Mouse (Mus musculus): Measurements from ENCODE around the gene Kcnj14. TPM values are rescaled to one million over a fixed set of nuclear protein-coding genes. Genes with fewer than 3 reads are reported as not detected.

Gene Kcnj14
- total and polyA plus RNA-seq, 3 experiments: 0.39 to 1.3 TPM; not detected in 1

GRCm38 (mm10) chr7:45791756-45792490 lies 32.7 kb downstream of the Kcnj14 start:
- H3K27me3 ChIP-seq (ENCODE audit: control insufficient read depth in 1 of 2, insufficient read depth in 2 of 2, low read length in 2 of 2): peaks cover 0 to 1% of the 10 kb centered on the region in 2 experiments; a peak in 2 of 4 replicates

GRCm38 (mm10) chr7:45790721-45791120 lies 33.9 kb downstream of the Kcnj14 start:
- H3K9ac ChIP-seq (ENCODE audit: control insufficient read depth, low read depth, low read length, poor library complexity, severe bottlenecking): no peak overlapping the region
- H3K4me3 ChIP-seq (ENCODE audit: control insufficient read depth in 1 of 2, insufficient read depth in 1 of 2, low read depth in 2 of 2, low read length in 2 of 2): no peak overlapping the region
- no peaks in the 10 kb centered on the region for H3K79me2 ChIP-seq (ENCODE audit: control insufficient read depth, insufficient read depth, low read length, poor library complexity)
- H3K27ac ChIP-seq (ENCODE audit: control insufficient read depth, low read depth, low read length): no peak overlapping the region
- no peaks in the 10 kb centered on the region for H3K9me3 ChIP-seq (replicated peaks; ENCODE audit: insufficient read depth, low read length)
- H3K4me1 ChIP-seq (ENCODE audit: control insufficient read depth in 1 of 2, insufficient read depth in 2 of 2, low read length in 2 of 2): no peaks in the 10 kb centered on the region
- peaks cover 0 to 1% of the 10 kb centered on the region in 2 experiments; a peak in 2 of 4 replicates for H3K27me3 ChIP-seq (ENCODE audit: control insufficient read depth in 1 of 2, insufficient read depth in 2 of 2, low read length in 2 of 2)
- TF ChIP-seq MXI1 (IDR thresholded peaks at IDR 0.05; ENCODE audit: low read depth, low read length) (no peak), MEF2A (IDR thresholded peaks at IDR 0.05; ENCODE audit: extremely low read depth, insufficient replicate concordance, low read depth, low read length, poor library complexity, severe bottlenecking) (no peak), RAD21 (IDR thresholded peaks at IDR 0.05; ENCODE audit: low read depth, low read length) (no peak), SIN3A (IDR thresholded peaks at IDR 0.05; ENCODE audit: low read length) (no peak), ZMIZ1 (IDR thresholded peaks at IDR 0.05; ENCODE audit: low read depth, low read length) (no peak), ETS1 (IDR thresholded peaks at IDR 0.05; ENCODE audit: low read depth, low read length) (no peak), GABPA (IDR thresholded peaks at IDR 0.05; ENCODE audit: low read depth, low read length) (no peak), GATA1 (IDR thresholded peaks at IDR 0.05; ENCODE audit: low read depth, low read length) (no peak), ZNF384 (IDR thresholded peaks at IDR 0.05; ENCODE audit: low read depth, low read length) (no peak), CHD2 (IDR thresholded peaks at IDR 0.05; ENCODE audit: low read length) (no peak), RCOR1 (IDR thresholded peaks at IDR 0.05; ENCODE audit: low read depth, low read length) (no peak), HCFC1 (IDR thresholded peaks at IDR 0.05; ENCODE audit: low read depth, low read length) (no peak)
- H3K36me3 ChIP-seq (ENCODE audit: control insufficient read depth in 1 of 2, insufficient read depth in 2 of 2, low read length in 2 of 2): no peaks in the 10 kb centered on the region
- DNase-seq (ENCODE audit: low read depth, low spot score): no peak

More at GRCm38 (mm10) chr7:45791756-45792490, 32.7 kb downstream of the Kcnj14 start:
- TF ChIP-seq RAD21 (IDR thresholded peaks at IDR 0.05; ENCODE audit: low read depth, low read length) (no peak), TAL1 (IDR thresholded peaks at IDR 0.05; ENCODE audit: low read length) (no peak), USF2 (IDR thresholded peaks at IDR 0.05; ENCODE audit: borderline replicate concordance in 1 of 2, insufficient read depth in 1 of 2, low read depth in 1 of 2, low read length in 2 of 2) (no peak), NELFE (IDR thresholded peaks at IDR 0.05; ENCODE audit: low read depth, low read length) (no peak), SIN3A (IDR thresholded peaks at IDR 0.05; ENCODE audit: low read length) (no peak), POLR2AphosphoS2 (IDR thresholded peaks at IDR 0.05; ENCODE audit: low read length) (no peak), USF1 (IDR thresholded peaks at IDR 0.05; ENCODE audit: low read depth, low read length) (no peak), MYC (IDR thresholded peaks at IDR 0.05; ENCODE audit: low read depth, low read length) (no peak), SMC3 (IDR thresholded peaks at IDR 0.05; ENCODE audit: low read depth, low read length) (no peak), TBP (IDR thresholded peaks at IDR 0.05; ENCODE audit: low read depth, low read length) (no peak), ZKSCAN1 (IDR thresholded peaks at IDR 0.05; ENCODE audit: low read depth, low read length) (no peak)
- Histone ChIP-seq H3K9me3 (replicated peaks; ENCODE audit: insufficient read depth, low read length) (no peaks in the 10 kb centered on the region), H3K36me3 (ENCODE audit: control insufficient read depth in 1 of 2, insufficient read depth in 2 of 2, low read length in 2 of 2) (no peaks in the 10 kb centered on the region), H3K27ac (ENCODE audit: control insufficient read depth, low read depth, low read length) (no peak overlapping the region), H3K4me1 (ENCODE audit: control insufficient read depth in 1 of 2, insufficient read depth in 2 of 2, low read length in 2 of 2) (peaks cover 0 to 2% of the 10 kb centered on the region in 2 experiments; a peak in 1 of 4 replicates), H3K79me2 (ENCODE audit: control insufficient read depth, insufficient read depth, low read length, poor library complexity) (no peaks in the 10 kb centered on the region), H3K9ac (ENCODE audit: control insufficient read depth, low read depth, low read length, poor library complexity, severe bottlenecking) (no peak overlapping the region), H3K4me3 (ENCODE audit: control insufficient read depth in 1 of 2, insufficient read depth in 1 of 2, low read depth in 2 of 2, low read length in 2 of 2) (no peak overlapping the region)
- DNase-seq (ENCODE audit: low read depth, low spot score): no peak
